Mouse (Mus musculus): ENCODE results near the gene Ppp1r21. TPM values are rescaled to one million over a fixed set of nuclear protein-coding genes. Genes with fewer than 3 reads are reported as not detected.

Gene Ppp1r21
- polyA plus RNA-seq, 2 experiments: 25.1 to 35.7 TPM

- peaks cover 46% of the 10 kb centered on the region for H3K4me1 ChIP-seq (ENCODE audit: control insufficient read depth, insufficient read depth, low read length)
Measured at GRCm38 (mm10) chr17:88625350-88625749, 95.4 kb downstream of the Ppp1r21 start.

GRCm38 (mm10) chr17:88625931-88626330, 96.0 kb downstream of the Ppp1r21 start:
- ATAC-seq (ENCODE audit: low FRiP score, low read depth) (peak; percentile 48), DNase-seq (ENCODE audit: low spot score) (peak; percentile 56)
- 32% methylated on average over 7 of the region's 7 CpGs for WGBS
- peaks cover 49% of the 10 kb centered on the region for H3K4me1 ChIP-seq (ENCODE audit: control insufficient read depth, insufficient read depth, low read length)
- peaks cover 10% of the 10 kb centered on the region; the same call in 1 of the 2 replicates for H3K36me3 ChIP-seq (ENCODE audit: control insufficient read depth, insufficient read depth, low read length)
- H3K4me2 ChIP-seq (replicated peaks; ENCODE audit: low read depth, low read length, severe bottlenecking): peak overlapping the region; percentile 36
- H3K27me3 ChIP-seq (ENCODE audit: control insufficient read depth, insufficient read depth, low read length): no peaks in the 10 kb centered on the region
- H3K4me3 ChIP-seq (replicated peaks; ENCODE audit: low read length): no peak overlapping the region
- H3K27ac ChIP-seq (replicated peaks; ENCODE audit: low read depth, low read length): peak overlapping the region; percentile 82
- no peak overlapping the region for H3K9ac ChIP-seq (ENCODE audit: low read depth, low read length, severe bottlenecking)
- no peaks in the 10 kb centered on the region for H3K9me3 ChIP-seq (ENCODE audit: control insufficient read depth, low read length)
- TF ChIP-seq POLR2A (IDR thresholded peaks at IDR 0.05; ENCODE audit: borderline replicate concordance, extremely low read depth, insufficient read depth, insufficient read length): no peak

More at GRCm38 (mm10) chr17:88625350-88625749, 95.4 kb downstream of the Ppp1r21 start:
- Histone ChIP-seq H3K36me3 (ENCODE audit: control insufficient read depth, insufficient read depth, low read length) (peaks cover 15% of the 10 kb centered on the region; the same call in 1 of the 2 replicates), H3K4me3 (replicated peaks; ENCODE audit: low read length) (no peak overlapping the region), H3K27ac (replicated peaks; ENCODE audit: low read depth, low read length) (peak overlapping the region; percentile 66; the same call in 1 of the 2 replicates), H3K9me3 (ENCODE audit: control insufficient read depth, low read length) (no peaks in the 10 kb centered on the region), H3K4me2 (replicated peaks; ENCODE audit: low read depth, low read length, severe bottlenecking) (no peak overlapping the region), H3K9ac (ENCODE audit: low read depth, low read length, severe bottlenecking) (no peak overlapping the region), H3K27me3 (ENCODE audit: control insufficient read depth, insufficient read depth, low read length) (no peaks in the 10 kb centered on the region)
- no peak for DNase-seq (ENCODE audit: low spot score)
- no peak for ATAC-seq (ENCODE audit: low FRiP score, low read depth)
- WGBS: 89% methylated on average over 13 of the region's 13 CpGs
- no peak for TF ChIP-seq POLR2A (IDR thresholded peaks at IDR 0.05; ENCODE audit: borderline replicate concordance, extremely low read depth, insufficient read depth, insufficient read length)

GRCm38 (mm10) chr17:88626347-88626811, 96.5 kb downstream of the Ppp1r21 start:
- DNase-seq (ENCODE audit: low spot score) (peak; percentile 44), ATAC-seq (ENCODE audit: low FRiP score, low read depth) (peak; percentile 61)
- Histone ChIP-seq H3K4me2 (replicated peaks; ENCODE audit: low read depth, low read length, severe bottlenecking) (peak overlapping the region; percentile 36), H3K36me3 (ENCODE audit: control insufficient read depth, insufficient read depth, low read length) (0 out of 2 replicates have a peak, but pooled peaks cover 5% of the 10 kb centered on the region), H3K4me3 (replicated peaks; ENCODE audit: low read length) (no peak overlapping the region; the same call in 1 of the 2 replicates), H3K9ac (ENCODE audit: low read depth, low read length, severe bottlenecking) (no peak overlapping the region), H3K4me1 (ENCODE audit: control insufficient read depth, insufficient read depth, low read length) (peaks cover 50% of the 10 kb centered on the region), H3K27ac (replicated peaks; ENCODE audit: low read depth, low read length) (peak overlapping the region; percentile 82), H3K9me3 (ENCODE audit: control insufficient read depth, low read length) (no peaks in the 10 kb centered on the region), H3K27me3 (ENCODE audit: control insufficient read depth, insufficient read depth, low read length) (no peaks in the 10 kb centered on the region)
- TF ChIP-seq POLR2A (IDR thresholded peaks at IDR 0.05; ENCODE audit: borderline replicate concordance, extremely low read depth, insufficient read depth, insufficient read length): no peak
- 23% methylated on average over 7 of the region's 7 CpGs for WGBS

- WGBS: 65% methylated on average over 7 of the region's 7 CpGs
- H3K9ac ChIP-seq (ENCODE audit: low read depth, low read length, severe bottlenecking): no peak overlapping the region
- H3K4me2 ChIP-seq (replicated peaks; ENCODE audit: low read depth, low read length, severe bottlenecking): peak overlapping the region; percentile 36
- TF ChIP-seq POLR2A (IDR thresholded peaks at IDR 0.05; ENCODE audit: borderline replicate concordance, extremely low read depth, insufficient read depth, insufficient read length): no peak
- H3K27ac ChIP-seq (replicated peaks; ENCODE audit: low read depth, low read length): peak overlapping the region; percentile 82; the same call in 1 of the 2 replicates
- peaks cover 55% of the 10 kb centered on the region for H3K4me1 ChIP-seq (ENCODE audit: control insufficient read depth, insufficient read depth, low read length)
- H3K36me3 ChIP-seq (ENCODE audit: control insufficient read depth, insufficient read depth, low read length): 0 out of 2 replicates have a peak, but pooled peaks cover 5% of the 10 kb centered on the region
- H3K9me3 ChIP-seq (ENCODE audit: control insufficient read depth, low read length): no peaks in the 10 kb centered on the region
- H3K27me3 ChIP-seq (ENCODE audit: control insufficient read depth, insufficient read depth, low read length): no peaks in the 10 kb centered on the region
- DNase-seq (ENCODE audit: low spot score) (no peak), ATAC-seq (ENCODE audit: low FRiP score, low read depth) (no peak)
- H3K4me3 ChIP-seq (replicated peaks; ENCODE audit: low read length): no peak overlapping the region
Measured at GRCm38 (mm10) chr17:88627150-88627549, 97.2 kb downstream of the Ppp1r21 start.

GRCm38 (mm10) chr17:88628676-88629380, 98.9 kb downstream of the Ppp1r21 start:
- Histone ChIP-seq H3K4me2 (replicated peaks; ENCODE audit: low read depth, low read length, severe bottlenecking) (peak overlapping the region; percentile 18), H3K4me1 (ENCODE audit: control insufficient read depth, insufficient read depth, low read length) (peaks cover 61% of the 10 kb centered on the region), H3K27me3 (ENCODE audit: control insufficient read depth, insufficient read depth, low read length) (no peaks in the 10 kb centered on the region), H3K4me3 (replicated peaks; ENCODE audit: low read length) (no peak overlapping the region), H3K27ac (replicated peaks; ENCODE audit: low read depth, low read length) (peak overlapping the region; percentile 81), H3K9me3 (ENCODE audit: control insufficient read depth, low read length) (no peaks in the 10 kb centered on the region), H3K9ac (ENCODE audit: low read depth, low read length, severe bottlenecking) (no peak overlapping the region), H3K36me3 (ENCODE audit: control insufficient read depth, insufficient read depth, low read length) (no peaks in the 10 kb centered on the region)
- no peak for TF ChIP-seq POLR2A (IDR thresholded peaks at IDR 0.05; ENCODE audit: borderline replicate concordance, extremely low read depth, insufficient read depth, insufficient read length)
- DNase-seq (ENCODE audit: low spot score) (peak; percentile 85), ATAC-seq (ENCODE audit: low FRiP score, low read depth) (peak; percentile 27)
- 18% methylated on average over 10 of the region's 10 CpGs for WGBS
